Mouse (Mus musculus) erythroblast, embryonic 14.5 days (primary cell): Measurements from ENCODE around the gene Nkiras2.

Experiments used
- GATA1 ChIP-seq: IDR thresholded peaks from 2 replicates; pipeline ENCODE4 v1.6.1; 2012; ENCODE audit warnings: low read length, inconsistent platforms, mixed read lengths
- TAL1 ChIP-seq: IDR thresholded peaks from 3 replicates; pipeline ENCODE4 v1.6.1; 2012; ENCODE audit warnings: low read length, inconsistent platforms, mixed read lengths

DNA sequence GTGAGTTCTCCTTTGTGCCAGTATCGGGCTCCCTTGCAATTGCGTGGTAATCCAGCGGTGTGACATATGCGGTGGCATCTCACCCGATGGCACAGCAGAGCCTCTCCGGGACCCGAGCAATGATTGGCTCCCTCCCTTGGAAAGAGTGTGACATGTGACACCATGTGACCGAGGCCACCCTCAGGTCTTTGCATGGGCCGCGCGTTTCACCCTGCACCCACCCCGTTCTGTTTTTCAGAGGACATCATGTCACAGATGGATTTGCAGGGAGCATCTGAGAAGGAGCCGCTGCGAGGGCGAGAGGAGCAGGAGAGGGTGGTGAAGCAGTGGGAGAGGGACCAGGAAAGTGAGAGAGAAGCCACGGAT lies 47.9 kb upstream of the Nkiras2 start:
- no peak for TF ChIP-seq GATA1
- no peak for TF ChIP-seq TAL1
